Mouse (Mus musculus): ENCODE results near the gene Fbxo24. TPM values are rescaled to one million over a fixed set of nuclear protein-coding genes. Genes with fewer than 3 reads are reported as not detected.

Fbxo24 gene
- total and polyA plus RNA-seq, 3 experiments: 0.13 to 0.24 TPM; not detected in 1

- in situ Hi-C loops (cut with MboI; ENCODE audit: low pct_ligation_motif_present, low pct_unique_long_range_greater_than_20kb, low sequenced_read_pairs) (no loop called here), dilution Hi-C loops (cut with MboI; ENCODE audit: extremely low pct_ligation_motif_present, extremely low pct_unique_long_range_greater_than_20kb, low sequenced_read_pairs) (no loop called here)
- Histone ChIP-seq H3K27ac (ENCODE audit: insufficient read depth, low read depth) (no peak overlapping the region), H3K9ac (ENCODE audit: insufficient read depth, low read depth) (no peak overlapping the region), H3K79me2 (replicated peaks; ENCODE audit: control insufficient read depth, extremely low read depth, insufficient read depth, poor library complexity, severe bottlenecking) (no peaks in the 10 kb centered on the region), H3K4me1 (ENCODE audit: control insufficient read depth in 1 of 2, insufficient read depth in 2 of 2) (no peaks in the 10 kb centered on the region), H3K36me3 (replicated peaks in 1 of 2; ENCODE audit: control insufficient read depth in 1 of 2, insufficient read depth in 1 of 2, low read length in 1 of 2) (no peaks in the 10 kb centered on the region), H3K4me2 (ENCODE audit: insufficient read depth, low read depth, poor library complexity, severe bottlenecking) (no peak overlapping the region), H3K27me3 (replicated peaks) (peaks cover 3% of the 10 kb centered on the region), H3K4me3 (replicated peaks in 1 of 3; ENCODE audit: low read depth in 2 of 3, low read length in 2 of 3, poor library complexity in 1 of 3) (no peak overlapping the region), H3K9me3 (replicated peaks; ENCODE audit: low read length) (peaks cover 6% of the 10 kb centered on the region)
- no peak for TF ChIP-seq USF2 (conservative IDR thresholded peaks at IDR 0.05; ENCODE audit: low read depth, low read length)
- no peak for TF ChIP-seq ZNF384 (IDR thresholded peaks at IDR 0.05; ENCODE audit: low read depth, low read length)
- no peak for TF ChIP-seq GABPA (IDR thresholded peaks at IDR 0.05; ENCODE audit: insufficient replicate concordance, low read depth, low read length)
- TF ChIP-seq KAT2A (IDR thresholded peaks at IDR 0.05; ENCODE audit: insufficient replicate concordance, low read length): no peak
- no peak for TF ChIP-seq PAX5 (IDR thresholded peaks at IDR 0.05; ENCODE audit: low read length)
- TF ChIP-seq ZMIZ1 (IDR thresholded peaks at IDR 0.05; ENCODE audit: low read depth, low read length): no peak
- TF ChIP-seq JUN (IDR thresholded peaks at IDR 0.05; ENCODE audit: insufficient read depth, low read depth, low read length): no peak
- TF ChIP-seq POLR2A (IDR thresholded peaks at IDR 0.05; ENCODE audit: low read depth, low read length): no peak
- no peak for TF ChIP-seq RCOR1 (conservative IDR thresholded peaks at IDR 0.05; ENCODE audit: low read depth, low read length)
- no peak for TF ChIP-seq SMC3 (IDR thresholded peaks at IDR 0.05; ENCODE audit: low read depth, low read length)
- TF ChIP-seq NELFE (IDR thresholded peaks at IDR 0.05; ENCODE audit: low read depth, low read length): no peak
- TF ChIP-seq ZKSCAN1 (IDR thresholded peaks at IDR 0.05; ENCODE audit: borderline replicate concordance, low read depth, low read length): no peak
- no peak for TF ChIP-seq TBP (conservative IDR thresholded peaks at IDR 0.05; ENCODE audit: low read depth, low read length)
- TF ChIP-seq TCF12 (IDR thresholded peaks at IDR 0.05; ENCODE audit: low read depth, low read length): no peak
- no peak for TF ChIP-seq POLR2AphosphoS2 (IDR thresholded peaks at IDR 0.05; ENCODE audit: low read depth, low read length)
- no peak for TF ChIP-seq JUND (conservative IDR thresholded peaks at IDR 0.05; ENCODE audit: low read depth, low read length)
- TF ChIP-seq BHLHE40 (IDR thresholded peaks at IDR 0.05; ENCODE audit: low read depth, low read length): no peak
- no peak for TF ChIP-seq MYC (IDR thresholded peaks at IDR 0.05; ENCODE audit: low read depth, low read length)
- TF ChIP-seq SIN3A (IDR thresholded peaks at IDR 0.05; ENCODE audit: low read length): no peak
- DNase-seq (ENCODE audit: extremely low read depth): no peak
Observed at GRCm38 (mm10) chr5:137583670-137584169, 45.1 kb downstream of the Fbxo24 start.

GRCm38 (mm10) chr5:137582702-137583101 lies 46.1 kb downstream of the Fbxo24 start:
- Histone ChIP-seq H3K9me3 (replicated peaks; ENCODE audit: low read length) (peaks cover 6% of the 10 kb centered on the region), H3K4me2 (ENCODE audit: insufficient read depth, low read depth, poor library complexity, severe bottlenecking) (no peak overlapping the region), H3K79me2 (replicated peaks; ENCODE audit: control insufficient read depth, extremely low read depth, insufficient read depth, poor library complexity, severe bottlenecking) (no peaks in the 10 kb centered on the region), H3K9ac (ENCODE audit: insufficient read depth, low read depth) (no peak overlapping the region), H3K36me3 (replicated peaks in 1 of 2; ENCODE audit: control insufficient read depth in 1 of 2, insufficient read depth in 1 of 2, low read length in 1 of 2) (no peaks in the 10 kb centered on the region), H3K4me3 (replicated peaks in 1 of 3; ENCODE audit: low read depth in 2 of 3, low read length in 2 of 3, poor library complexity in 1 of 3) (no peak overlapping the region), H3K27ac (ENCODE audit: insufficient read depth, low read depth) (no peak overlapping the region), H3K27me3 (replicated peaks) (peaks cover 3% of the 10 kb centered on the region), H3K4me1 (ENCODE audit: control insufficient read depth in 1 of 2, insufficient read depth in 2 of 2) (no peaks in the 10 kb centered on the region)
- dilution Hi-C loops (cut with MboI; ENCODE audit: extremely low pct_ligation_motif_present, extremely low pct_unique_long_range_greater_than_20kb, low sequenced_read_pairs): no loop called here
- DNase-seq (ENCODE audit: extremely low read depth): no peak
- in situ Hi-C loops (cut with MboI; ENCODE audit: low pct_ligation_motif_present, low pct_unique_long_range_greater_than_20kb, low sequenced_read_pairs): no loop called here
- TF ChIP-seq POLR2A (IDR thresholded peaks at IDR 0.05; ENCODE audit: low read depth, low read length) (no peak), ZNF384 (IDR thresholded peaks at IDR 0.05; ENCODE audit: low read depth, low read length) (no peak), ELF1 (IDR thresholded peaks at IDR 0.05; ENCODE audit: low read depth, low read length) (no peak), JUN (IDR thresholded peaks at IDR 0.05; ENCODE audit: insufficient read depth, low read depth, low read length) (no peak), UBTF (IDR thresholded peaks at IDR 0.05; ENCODE audit: low read depth, low read length) (no peak), MEF2A (IDR thresholded peaks at IDR 0.05; ENCODE audit: borderline replicate concordance, low read depth, low read length) (no peak)

Data from CH12.LX (cell line).